ENCODE assay signal across 9 mouse cellular contexts in the genomic region with DNA sequence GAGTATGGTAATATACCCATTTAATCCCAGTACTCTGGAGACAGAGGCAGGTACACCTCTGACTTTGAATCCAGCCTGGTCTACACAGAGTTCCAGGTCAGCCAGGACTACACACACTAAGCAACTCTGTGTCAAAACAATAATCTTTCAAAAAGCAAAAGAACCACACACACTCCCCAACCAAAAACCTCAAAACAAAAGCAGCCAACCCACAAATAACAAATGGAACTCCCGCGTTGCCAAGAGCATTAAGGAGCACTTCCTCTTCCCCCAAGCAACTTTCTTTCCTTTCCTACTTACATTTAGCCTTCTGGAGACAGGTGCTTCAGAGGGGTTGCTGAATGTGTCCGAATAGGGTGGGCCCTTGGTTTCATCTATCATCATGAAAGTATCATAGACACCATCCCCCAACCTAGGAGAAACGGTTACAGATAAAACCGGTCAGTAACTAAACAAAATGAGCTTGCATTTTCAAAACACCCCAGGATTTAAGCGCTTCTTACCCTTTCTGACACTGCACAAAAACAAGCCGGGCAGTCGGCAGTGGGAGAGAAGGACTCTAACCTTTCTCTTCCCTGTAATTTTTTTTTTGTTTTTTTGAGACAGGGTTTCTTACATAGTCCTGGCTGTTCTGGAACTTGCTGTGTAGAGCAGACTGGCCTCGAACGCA. TPM values are rescaled to one million over a fixed set of nuclear protein-coding genes. Genes with fewer than 3 reads are reported as not detected.
DNase-seq lines count a peak whose midpoint lies in the region; ATAC-seq lines count a peak whose summit lies in the region.
"Had no signal": no experiment of that assay in that cellular context is flagged by ENCODE, and none has a peak within 500 bp of the region (broad histone marks: within the 10 kb centered on the region; RNA-seq: fewer than 3 reads in every experiment).

No protein-coding gene starts in this region.

- no peaks in the 10 kb centered on the region; the same call in 1 of the 2 replicates for H3K36me3 ChIP-seq in neural tube, embryonic 12.5 days
- H3K36me3 ChIP-seq in forebrain, embryonic 11.5 days (ENCODE audit: control insufficient read depth, insufficient read depth, low read length), result no peaks in the 10 kb centered on the region
- H3K36me3 ChIP-seq in liver, embryonic 13.5 days, result peaks cover 27% of the 10 kb centered on the region
- 0 out of 2 replicates have a peak, but pooled peaks cover 2% of the 10 kb centered on the region for H3K36me3 ChIP-seq in neural tube, embryonic 15.5 days
- H3K36me3 ChIP-seq: limb, embryonic 12.5 days had no signal

- peaks cover 5% of the 10 kb centered on the region for H3K4me1 ChIP-seq in neural tube, embryonic 12.5 days
- H3K4me1 ChIP-seq in forebrain, embryonic 11.5 days (replicated peaks; ENCODE audit: control insufficient read depth, insufficient read depth, low read length), result peaks cover 17% of the 10 kb centered on the region
- H3K4me1 ChIP-seq in liver, embryonic 13.5 days (replicated peaks), result peaks cover 58% of the 10 kb centered on the region
- peaks cover 40% of the 10 kb centered on the region for H3K4me1 ChIP-seq in neural tube, embryonic 15.5 days
- H3K4me1 ChIP-seq: limb, embryonic 12.5 days had no signal

- ATAC-seq in neural tube, embryonic 12.5 days (ENCODE audit: low FRiP score, low read depth), result no peak
- ATAC-seq in forebrain, embryonic 11.5 days (replicated peaks; ENCODE audit: low FRiP score), result no peak
- peak; percentile 29 for ATAC-seq in liver, embryonic 13.5 days (ENCODE audit: low read depth)
- ATAC-seq in neural tube, embryonic 15.5 days (ENCODE audit: low FRiP score), result no peak

- H3K4me3 ChIP-seq in neural tube, embryonic 12.5 days, result no peak overlapping the region
- H3K4me3 ChIP-seq in forebrain, embryonic 11.5 days (ENCODE audit: low read depth, low read length), result no peak overlapping the region
- peak overlapping the region; percentile 87 for H3K4me3 ChIP-seq in liver, embryonic 13.5 days (replicated peaks)
- peak overlapping the region; percentile 85; the same call in 1 of the 2 replicates for H3K4me3 ChIP-seq in neural tube, embryonic 15.5 days (replicated peaks)

- H3K27ac ChIP-seq in neural tube, embryonic 12.5 days, result no peak overlapping the region
- H3K27ac ChIP-seq in forebrain, embryonic 11.5 days (ENCODE audit: low read depth, low read length), result no peak overlapping the region
- H3K27ac ChIP-seq in liver, embryonic 13.5 days, result peak overlapping the region; percentile 96
- H3K27ac ChIP-seq in neural tube, embryonic 15.5 days (replicated peaks), result no peak overlapping the region
- H3K27ac ChIP-seq: limb, embryonic 12.5 days had no signal

- DNase-seq in neural tube, embryonic 10.5 days (ENCODE audit: extremely low spot score, low spot score), result no peak
- DNase-seq in forebrain, embryonic 11.5 days (ENCODE audit: low spot score), result peak; percentile 19
- DNase-seq in liver, embryonic 13.5 days, result peak; percentile 34
- no peak for DNase-seq in right cerebral cortex, postnatal 36 days (ENCODE audit: low spot score in 2 of 2)
- no peak for DNase-seq in frontal cortex, postnatal 25 days (ENCODE audit: low spot score in 2 of 2)
- DNase-seq in heart, adult 11 months, result no peak

- H3K9me3 ChIP-seq in neural tube, embryonic 12.5 days, result no peaks in the 10 kb centered on the region
- H3K9me3 ChIP-seq in forebrain, embryonic 11.5 days (ENCODE audit: control insufficient read depth, low read length), result no peaks in the 10 kb centered on the region
- no peaks in the 10 kb centered on the region for H3K9me3 ChIP-seq in liver, embryonic 13.5 days (replicated peaks)
- no peaks in the 10 kb centered on the region for H3K9me3 ChIP-seq in neural tube, embryonic 15.5 days (replicated peaks)
- H3K9me3 ChIP-seq: limb, embryonic 12.5 days had no signal

- H3K27me3 ChIP-seq in neural tube, embryonic 12.5 days (replicated peaks), result no peaks in the 10 kb centered on the region
- no peaks in the 10 kb centered on the region for H3K27me3 ChIP-seq in forebrain, embryonic 11.5 days (ENCODE audit: control insufficient read depth, insufficient read depth, low read length)
- no peaks in the 10 kb centered on the region for H3K27me3 ChIP-seq in liver, embryonic 13.5 days
- H3K27me3 ChIP-seq in neural tube, embryonic 15.5 days (replicated peaks), result no peaks in the 10 kb centered on the region
- H3K27me3 ChIP-seq: limb, embryonic 12.5 days had no signal

- 86% methylated on average over 10 of the region's 10 CpGs for WGBS in neural tube, embryonic 12.5 days
- 85% methylated on average over 10 of the region's 10 CpGs for WGBS in forebrain, embryonic 11.5 days
- 19% methylated on average over 10 of the region's 10 CpGs for WGBS in liver, embryonic 13.5 days (ENCODE audit: insufficient replicate concordance)
- 80% methylated on average over 10 of the region's 10 CpGs for WGBS in neural tube, embryonic 15.5 days

- H3K9ac ChIP-seq in neural tube, embryonic 12.5 days, result no peak overlapping the region
- no peak overlapping the region for H3K9ac ChIP-seq in forebrain, embryonic 11.5 days (ENCODE audit: low read length)
- H3K9ac ChIP-seq in liver, embryonic 13.5 days, result peak overlapping the region; percentile 91
- H3K9ac ChIP-seq in neural tube, embryonic 15.5 days (replicated peaks), result 0 out of 2 replicates have a peak overlapping the region, but pooled peaks have one; percentile 41
- H3K9ac ChIP-seq: limb, embryonic 12.5 days had no signal

- H3K4me2 ChIP-seq in neural tube, embryonic 12.5 days (replicated peaks), result peak overlapping the region; percentile 78
- peak overlapping the region; percentile 74; the same call in 1 of the 2 replicates for H3K4me2 ChIP-seq in forebrain, embryonic 11.5 days (ENCODE audit: low read depth, low read length, severe bottlenecking)
- H3K4me2 ChIP-seq in liver, embryonic 13.5 days, result peak overlapping the region; percentile 93
- H3K4me2 ChIP-seq in neural tube, embryonic 15.5 days, result peak overlapping the region; percentile 75

RNA-seq across cellular contexts. Expression of gene Dyrk3, which starts 2.0 kb away (rescaled TPM):
- 12.4 and 14.8 TPM in 2 replicates for polyA plus RNA-seq in neural tube, embryonic 12.5 days (2016; fragmentation: Nextera tagmentation; extraction: Ambion mirVana)
- polyA plus RNA-seq in forebrain, embryonic 11.5 days (2014; fragmentation: Nextera tagmentation; extraction: Ambion mirVana), result 17.1 and 20.8 TPM in 2 replicates
- 16.9 and 19.8 TPM in 2 replicates for polyA plus RNA-seq in liver, embryonic 13.5 days (2015; fragmentation: Nextera tagmentation; extraction: Ambion mirVana)
- polyA plus RNA-seq in neural tube, embryonic 15.5 days (2015; fragmentation: Nextera tagmentation; extraction: Ambion mirVana), result 10.3 and 14.0 TPM in 2 replicates

RNA-seq across cellular contexts. Expression of gene Eif2d, which starts 16.9 kb away (rescaled TPM):
- polyA plus RNA-seq in neural tube, embryonic 12.5 days (2016; fragmentation: Nextera tagmentation; extraction: Ambion mirVana), result 50.7 and 54.1 TPM in 2 replicates
- 61.8 and 68.5 TPM in 2 replicates for polyA plus RNA-seq in forebrain, embryonic 11.5 days (2014; fragmentation: Nextera tagmentation; extraction: Ambion mirVana)
- 32.3 and 34.4 TPM in 2 replicates for polyA plus RNA-seq in liver, embryonic 13.5 days (2015; fragmentation: Nextera tagmentation; extraction: Ambion mirVana)
- 51.5 and 53.7 TPM in 2 replicates for polyA plus RNA-seq in neural tube, embryonic 15.5 days (2015; fragmentation: Nextera tagmentation; extraction: Ambion mirVana)

RNA-seq across cellular contexts. Expression of gene Mapkapk2, which starts 38.5 kb away (rescaled TPM):
- polyA plus RNA-seq in neural tube, embryonic 12.5 days (2016; fragmentation: Nextera tagmentation; extraction: Ambion mirVana), result 44.2 and 46.8 TPM in 2 replicates
- polyA plus RNA-seq in forebrain, embryonic 11.5 days (2014; fragmentation: Nextera tagmentation; extraction: Ambion mirVana), result 52.3 and 57.8 TPM in 2 replicates
- 12.0 and 12.3 TPM in 2 replicates for polyA plus RNA-seq in liver, embryonic 13.5 days (2015; fragmentation: Nextera tagmentation; extraction: Ambion mirVana)
- polyA plus RNA-seq in neural tube, embryonic 15.5 days (2015; fragmentation: Nextera tagmentation; extraction: Ambion mirVana), result 15.0 and 19.9 TPM in 2 replicates

Comparison
In these comparisons a context has a peak if more than half of its experiments do, and no peak if none do; other contexts are left out.
1. H3K4me3 ChIP-seq: peak in liver, embryonic 13.5 days (single experiment) and neural tube, embryonic 15.5 days (single experiment); none in neural tube, embryonic 12.5 days (single experiment) and forebrain, embryonic 11.5 days (single experiment).
2. H3K9ac ChIP-seq: peak in liver, embryonic 13.5 days (single experiment) and neural tube, embryonic 15.5 days (single experiment); none in neural tube, embryonic 12.5 days (single experiment) and forebrain, embryonic 11.5 days (single experiment).
3. DNase-seq: peak in forebrain, embryonic 11.5 days (single experiment) and liver, embryonic 13.5 days (single experiment); none in neural tube, embryonic 10.5 days (single experiment), right cerebral cortex, postnatal 36 days (0 of 2), frontal cortex, postnatal 25 days (0 of 2) and heart, adult 11 months (single experiment).
4. Peak in every context shown above with its lines, with median percentiles within 50 percentile points of each other: H3K4me2 ChIP-seq.